Mouse (Mus musculus) stomach, postnatal 0 days (tissue): ENCODE measurements around the gene Jpt2. TPM values are rescaled to one million over a fixed set of nuclear protein-coding genes. Genes with fewer than 3 reads are reported as not detected.
"Not testable (repeated sequence)": the region's sequence is repeated elsewhere in the genome, so short reads cannot be mapped to it uniquely, and the experiment has no call there.

Experiments
- ATAC-seq: fragments of 200-750 bp; cut with Nextera tagmentation; 2 replicates; pipeline ENCODE4 v1.8.0; 2017; ENCODE audit not compliant: low FRiP score, low TSS enrichment
- DNase-seq: peaks from one replicate; pipeline ENCODE4 v3.0.0-alpha.2; 2016; ENCODE audit warnings: low spot score
- H3K27ac ChIP-seq: fragments of 300-500 bp; sonication (generic); replicated peaks from 2 replicates; pipeline ENCODE4 v1.5.1; 2014; ENCODE audit warnings: mild to moderate bottlenecking, control low read depth
- H3K27me3 ChIP-seq: fragments of 300-500 bp; sonication (generic); 2 replicates; pipeline ENCODE4 v1.6.1; 2014; ENCODE audit warnings: low read length; ENCODE audit not compliant: control insufficient read depth, insufficient read depth
- H3K36me3 ChIP-seq: fragments of 300-500 bp; sonication (generic); 2 replicates; pipeline ENCODE4 v1.6.1; 2014; ENCODE audit warnings: low read length, mixed read lengths; ENCODE audit not compliant: control insufficient read depth, insufficient read depth
- H3K4me1 ChIP-seq: fragments of 300-500 bp; sonication (generic); replicated peaks from 2 replicates; pipeline ENCODE4 v1.6.1; 2014; ENCODE audit warnings: antibody characterized with exemption; ENCODE audit not compliant: control insufficient read depth, insufficient read depth
- H3K4me2 ChIP-seq: fragments of 300-500 bp; sonication (generic); replicated peaks from 2 replicates; pipeline ENCODE4 v1.6.1; 2014; ENCODE audit warnings: low read depth, mild to moderate bottlenecking, control low read depth, moderate library complexity
- H3K4me3 ChIP-seq: fragments of 300-500 bp; sonication (generic); 2 replicates; pipeline ENCODE4 v1.5.1; 2014; ENCODE audit warnings: low read depth, low read length, control low read depth
- H3K9ac ChIP-seq: fragments of 300-500 bp; sonication (generic); 2 replicates; pipeline ENCODE4 v1.6.1; 2014; ENCODE audit warnings: mild to moderate bottlenecking, low read length, control low read depth, mixed read lengths
- H3K9me3 ChIP-seq: fragments of 300-500 bp; sonication (generic); 2 replicates; pipeline ENCODE4 v1.6.1; 2016; ENCODE audit warnings: low read length; ENCODE audit not compliant: control insufficient read depth
- CTCF ChIP-seq: IDR thresholded peaks from 2 replicates; pipeline ENCODE4 v1.5.1; 2016; ENCODE audit warnings: antibody characterized with exemption, low read depth, mild to moderate bottlenecking, moderate library complexity
- EP300 ChIP-seq: optimal IDR thresholded peaks from 2 replicates; pipeline ENCODE3; 2016; ENCODE audit warnings: antibody characterized with exemption
- WGBS: fragments of 180-500 bp; shearing (Covaris S2); extraction: QIAGEN DNeasy Blood & Tissue Kit; methylation state at CpG from one replicate; pipeline ENCODE4 v1.1.7; 2014; 5-methylcytosine and 5-hydroxymethylcytosine counted together
- polyA plus RNA-seq: library from polyadenylated mRNA; unstranded; fragments of >200 nt; fragmentation: Nextera tagmentation; extraction: Ambion mirVana; gene quantifications from 2 replicates; pipeline ENCODE4 v1.2.1, GENCODE M21; 2015

The Jpt2 gene
- polyA plus RNA-seq, 1 experiment from 2014 or later = 53.9 TPM

DNA sequence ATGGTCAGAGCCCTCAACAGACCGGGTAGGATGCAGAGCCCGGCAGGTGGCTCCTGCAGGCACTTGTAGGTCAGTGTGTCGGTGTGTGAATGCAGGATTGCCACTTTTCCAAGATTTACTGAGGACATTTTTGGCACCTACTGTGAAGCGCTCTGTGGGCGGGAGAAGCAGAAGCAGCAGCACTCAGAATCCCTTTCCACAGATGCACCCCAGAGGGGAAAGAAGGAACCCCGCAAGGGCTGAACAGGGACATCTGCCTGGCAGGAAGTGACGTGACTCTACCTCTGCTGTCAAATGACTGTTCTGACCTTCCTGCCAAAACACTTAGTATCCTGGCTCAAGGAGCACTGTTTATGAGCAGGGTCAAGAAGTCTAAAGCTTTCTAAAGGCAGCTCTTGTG is 17.5 kb downstream of the Jpt2 start:
- ATAC-seq = no peak
- no peak overlapping the region for H3K9ac ChIP-seq
- H3K36me3 ChIP-seq = no peaks in the 10 kb centered on the region; the same call in 1 of the 2 replicates
- TF ChIP-seq EP300 = no peak
- TF ChIP-seq CTCF = no peak
- no peak overlapping the region for H3K4me2 ChIP-seq
- no peak overlapping the region for H3K4me3 ChIP-seq
- H3K4me1 ChIP-seq = no peaks in the 10 kb centered on the region
- H3K9me3 ChIP-seq = no peaks in the 10 kb centered on the region
- DNase-seq = no peak
- WGBS = 86% methylated on average over 7 of the region's 7 CpGs
- no peaks in the 10 kb centered on the region for H3K27me3 ChIP-seq
- H3K27ac ChIP-seq = no peak overlapping the region

DNA sequence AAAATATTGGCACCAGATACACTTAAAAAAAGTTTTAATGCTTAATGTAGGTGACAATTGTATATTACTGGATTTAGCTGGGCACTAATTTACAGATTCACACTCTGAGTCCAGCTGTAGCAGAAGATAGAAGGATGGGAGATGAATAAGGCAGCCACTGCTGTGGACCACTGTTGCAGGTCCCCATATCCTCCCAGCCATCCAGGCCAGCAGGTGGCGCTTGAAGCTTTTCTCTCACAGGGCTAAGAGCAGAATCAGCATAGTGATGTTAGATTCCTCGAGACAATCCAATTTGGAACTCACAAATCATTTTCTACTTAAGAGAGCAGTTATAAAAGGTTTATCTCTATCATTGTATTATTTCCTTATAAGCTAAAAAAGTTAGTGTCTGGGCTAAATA is 18.0 kb downstream of the Jpt2 start:
- ATAC-seq = peak; percentile 61; the same call in 1 of the 2 replicates
- not testable (repeated sequence) for H3K4me1 ChIP-seq, H3K9ac ChIP-seq, H3K9me3 ChIP-seq, DNase-seq, H3K27me3 ChIP-seq, H3K36me3 ChIP-seq, H3K4me3 ChIP-seq, H3K4me2 ChIP-seq, H3K27ac ChIP-seq
- WGBS = 6% methylated on average over 2 of the region's 2 CpGs
- peak; percentile 77 for TF ChIP-seq CTCF

DNA sequence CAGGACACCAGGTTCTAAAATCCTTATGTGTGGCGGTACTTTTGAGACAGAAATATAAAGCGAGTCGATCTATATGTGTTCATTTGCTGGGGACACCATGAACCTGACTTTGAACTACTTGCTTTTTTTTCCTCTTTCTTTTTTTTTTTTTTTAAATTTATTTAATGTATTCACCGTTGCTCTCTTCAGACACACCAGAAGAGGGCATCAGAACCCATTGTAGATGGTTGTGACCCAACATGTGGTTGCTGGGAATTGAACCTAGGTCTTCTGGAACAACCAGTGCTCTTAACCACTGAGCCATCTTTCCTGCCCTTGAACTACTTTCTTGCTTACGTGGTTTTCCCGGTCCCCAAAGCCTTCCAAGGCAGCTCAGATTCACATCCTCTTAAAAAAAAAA is 23.2 kb downstream of the Jpt2 start:
- peak overlapping the region; percentile 82 for H3K9ac ChIP-seq
- peak overlapping the region; percentile 80 for H3K4me2 ChIP-seq
- H3K27ac ChIP-seq = peak overlapping the region; percentile 83
- peaks cover 4% of the 10 kb centered on the region; the same call in 1 of the 2 replicates for H3K4me1 ChIP-seq
- no peaks in the 10 kb centered on the region for H3K36me3 ChIP-seq
- WGBS = 42% methylated on average over 6 of the region's 6 CpGs
- ATAC-seq (no peak), DNase-seq (no peak)
- peak overlapping the region; percentile 74 for H3K4me3 ChIP-seq
- H3K9me3 ChIP-seq = no peaks in the 10 kb centered on the region
- no peak for TF ChIP-seq EP300
- peak; percentile 38 for TF ChIP-seq CTCF
- H3K27me3 ChIP-seq = no peaks in the 10 kb centered on the region

DNA sequence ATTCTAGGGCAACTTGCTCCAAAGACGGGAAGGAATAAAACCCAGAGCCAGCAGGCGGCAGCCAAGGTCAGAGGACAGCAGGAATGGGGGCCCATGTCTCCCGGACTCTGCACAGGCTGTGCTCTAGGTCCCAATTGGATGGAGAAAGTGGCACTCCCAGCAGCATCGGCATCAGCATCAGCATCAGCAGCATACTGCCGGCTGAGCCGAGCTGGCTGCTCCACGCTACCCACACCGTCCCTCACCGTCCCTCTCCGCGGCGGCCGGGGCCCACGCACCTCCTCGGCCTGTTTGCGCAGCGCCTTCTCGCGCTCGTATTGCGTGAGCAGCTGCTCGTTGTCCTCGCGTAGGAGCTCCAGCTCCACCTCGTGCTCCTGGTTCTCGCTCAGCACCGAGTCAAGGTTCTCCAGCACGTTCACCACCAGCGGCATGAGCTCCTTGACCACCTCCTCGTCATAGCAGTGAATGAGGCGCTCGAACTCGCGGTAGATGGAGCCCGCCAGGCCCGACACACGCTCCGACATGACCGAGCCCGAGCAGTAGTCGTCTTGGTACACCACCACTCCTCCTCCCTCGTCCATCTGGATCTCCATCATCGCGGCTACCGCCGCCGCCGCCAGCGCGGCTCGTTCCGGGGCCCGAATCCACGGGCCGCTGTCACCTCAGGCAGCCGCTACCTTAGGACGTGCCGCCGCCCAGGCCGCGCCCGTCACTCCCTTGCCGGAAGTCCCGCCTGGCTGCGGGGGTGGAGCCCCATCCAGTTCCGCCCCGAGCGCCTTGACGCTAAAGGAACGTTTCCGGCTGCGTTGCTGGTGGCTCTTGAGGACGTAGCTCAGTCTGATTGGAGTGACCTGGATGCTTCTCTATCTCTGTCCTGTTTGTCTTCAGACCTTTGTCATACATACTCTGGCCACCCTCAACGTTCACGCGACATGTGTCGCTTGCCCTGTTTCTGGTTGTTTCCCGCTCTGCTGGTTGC is 23.9 kb downstream of the Jpt2 start, which contains the start of gene Mapk8ip3:
Gene Mapk8ip3 (minus strand): TSS at position 719 of the 979 bp plus-strand sequence.
- H3K9ac ChIP-seq = peak within 1 kb of the TSS; percentile 82
- no peaks in the 10 kb centered on the region for H3K27me3 ChIP-seq
- H3K4me1 ChIP-seq = peaks cover 4% of the 10 kb centered on the region; the same call in 1 of the 2 replicates
- under 1% methylated on average over 78 of the region's 78 CpGs for WGBS
- peak; percentile 97 for DNase-seq
- H3K4me2 ChIP-seq = peak within 1 kb of the TSS; percentile 80
- peak; percentile 97 for ATAC-seq
- peak; percentile 57 for TF ChIP-seq CTCF
- no peak for TF ChIP-seq EP300
- peak within 1 kb of the TSS; percentile 83 for H3K27ac ChIP-seq
- H3K9me3 ChIP-seq = no peaks in the 10 kb centered on the region
- peak within 1 kb of the TSS; percentile 74 for H3K4me3 ChIP-seq
- no peaks in the 10 kb centered on the region for H3K36me3 ChIP-seq

DNA sequence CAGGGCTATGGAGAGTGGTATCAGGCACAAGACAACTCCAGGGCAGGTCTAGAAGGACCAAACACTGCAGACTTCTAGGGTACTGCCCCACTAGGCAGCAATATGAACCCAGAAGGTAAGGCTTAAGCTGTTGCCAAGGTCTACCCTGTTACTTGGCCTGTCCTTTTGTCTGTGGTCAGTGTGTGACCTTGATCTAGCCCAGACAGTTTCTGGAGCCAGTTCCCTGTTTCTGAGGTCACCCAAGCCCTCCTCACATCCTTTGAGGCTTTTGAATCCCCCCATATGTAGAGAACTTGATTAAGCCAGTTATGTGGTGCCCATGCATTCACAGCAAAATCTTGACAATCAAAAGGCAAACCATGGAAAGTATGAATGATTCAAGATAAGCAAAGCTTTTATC is 24.8 kb downstream of the Jpt2 start:
- Histone ChIP-seq H3K4me3 (peak overlapping the region; percentile 74), H3K27ac (no peak overlapping the region; the same call in 1 of the 2 replicates), H3K36me3 (no peaks in the 10 kb centered on the region), H3K4me1 (peaks cover 4% of the 10 kb centered on the region; the same call in 1 of the 2 replicates), H3K27me3 (no peaks in the 10 kb centered on the region), H3K9ac (peak overlapping the region; percentile 82), H3K4me2 (peak overlapping the region; percentile 80), H3K9me3 (no peaks in the 10 kb centered on the region)
- no peak for ATAC-seq
- TF ChIP-seq CTCF = no peak
- TF ChIP-seq EP300 = no peak
- no peak for DNase-seq

DNA sequence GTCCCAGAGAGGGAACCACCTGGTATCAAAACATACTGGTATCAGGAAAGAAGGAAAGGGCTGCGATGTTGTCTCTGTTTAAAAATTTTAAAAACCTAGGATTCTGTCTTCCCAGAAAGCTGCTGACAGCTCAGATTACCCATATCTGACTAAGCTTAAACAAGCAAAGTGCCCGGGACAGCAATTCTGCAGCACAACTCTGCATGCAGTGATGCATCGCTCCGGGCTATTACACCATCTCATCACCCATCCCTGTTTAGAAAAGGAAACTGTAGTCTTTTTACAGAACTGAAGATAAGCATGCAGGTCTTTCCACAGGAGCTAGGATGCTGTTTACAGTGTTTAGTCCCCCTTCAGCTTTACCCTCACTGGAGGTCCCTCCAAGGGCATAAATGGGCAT is 25.6 kb downstream of the Jpt2 start:
- TF ChIP-seq EP300 (no peak), CTCF (no peak)
- 0 out of 2 replicates have a peak overlapping the region, but pooled peaks have one; percentile 23 for H3K9ac ChIP-seq
- ATAC-seq (no peak), DNase-seq (no peak)
- 61% methylated on average over 4 of the region's 4 CpGs for WGBS
- H3K27me3 ChIP-seq = no peaks in the 10 kb centered on the region
- H3K4me2 ChIP-seq = peak overlapping the region; percentile 80; the same call in 1 of the 2 replicates
- H3K4me1 ChIP-seq = peaks cover 4% of the 10 kb centered on the region; the same call in 1 of the 2 replicates
- no peaks in the 10 kb centered on the region for H3K36me3 ChIP-seq
- H3K9me3 ChIP-seq = no peaks in the 10 kb centered on the region
- H3K4me3 ChIP-seq = 0 out of 2 replicates have a peak overlapping the region, but pooled peaks have one; percentile 4
- no peak overlapping the region for H3K27ac ChIP-seq
